Mouse (Mus musculus) C2C12 (cell line): ENCODE results near the gene Trib2.

ENCODE experiments used
- CEBPB ChIP-seq: IDR thresholded peaks from one replicate; pipeline ENCODE4 v1.6.1; 2011; ENCODE audit warnings: low read depth, mild to moderate bottlenecking, control low read depth, moderate library complexity
- CTCF ChIP-seq: IDR thresholded peaks from one replicate; pipeline ENCODE4 v1.5.1; 2011; ENCODE audit not compliant: control insufficient read depth, insufficient read depth, insufficient read length
- FOSL1 ChIP-seq: IDR thresholded peaks from one replicate; pipeline ENCODE4 v1.8.0; 2011; ENCODE audit warnings: mild to moderate bottlenecking, low read length; ENCODE audit not compliant: poor library complexity, insufficient read depth, severe bottlenecking
- MAX ChIP-seq: IDR thresholded peaks from one replicate; pipeline ENCODE4 v1.6.1; 2011; ENCODE audit warnings: mild to moderate bottlenecking, control low read depth
- MYOD1 ChIP-seq: IDR thresholded peaks from one replicate; pipeline ENCODE4 v1.6.1; 2011; ENCODE audit warnings: low read depth; ENCODE audit not compliant: control insufficient read depth, insufficient read length
- MYOG ChIP-seq: IDR thresholded peaks from one replicate; pipeline ENCODE4 v1.6.1; 2011; ENCODE audit not compliant: control insufficient read depth, insufficient read length; ENCODE audit errors: extremely low read depth
- USF1 ChIP-seq: IDR thresholded peaks from one replicate; pipeline ENCODE4 v1.6.1; 2011; ENCODE audit warnings: low read depth, mild to moderate bottlenecking, control low read depth, moderate library complexity

- no peak for TF ChIP-seq CTCF
- no peak for TF ChIP-seq MAX
- TF ChIP-seq USF1, result no peak
- TF ChIP-seq FOSL1, result no peak
- no peak for TF ChIP-seq MYOG
- no peak for TF ChIP-seq MYOD1
- no peak for TF ChIP-seq CEBPB
These were observed 20.8 kb upstream of the Trib2 start for GRCm38 (mm10) chr12:15837566-15837965.
